Mouse (Mus musculus): Measurements from ENCODE around the gene Nkx2-1.

- TF ChIP-seq CTCF (IDR thresholded peaks at IDR 0.05; ENCODE audit: low read depth, low read length) (no peak), POLR2A (IDR thresholded peaks at IDR 0.05; ENCODE audit: insufficient read depth, low read length) (no peak)
These were observed 16.2 kb downstream of the Nkx2-1 start for GRCm38 (mm10) chr12:56520396-56521105.

Measured in ES-Bruce4 (cell line).